Mouse (Mus musculus) embryonic fibroblast, embryonic 13.5 days (primary cell): ENCODE measurements at regions not wholly inside any gene's neighbourhood (a gene's known extent, or its start where the extent isn't known, plus 50 kb on each side); places are given as distances from the start of the nearest gene placed in this dataset.

ENCODE experiments used
- CTCF ChIP-seq: IDR thresholded peaks from 2 replicates; pipeline ENCODE4 v1.5.1; 2011; ENCODE audit warnings: mild to moderate bottlenecking, control low read depth, low read length, moderate library complexity, borderline replicate concordance; ENCODE audit not compliant: insufficient read depth
- POLR2A ChIP-seq: IDR thresholded peaks from 2 replicates; pipeline ENCODE4 v1.6.1; 2011; ENCODE audit warnings: low read depth, mild to moderate bottlenecking, control low read depth, low read length, moderate library complexity

- TF ChIP-seq CTCF (no peak), POLR2A (no peak)
Observed at GRCm38 (mm10) chr4:95276231-95276630, 224.2 kb upstream of the Jun start.
